In genomic region chr5:73359752-73360141, GRCm38 (mm10) we compare ENCODE assay signal across 8 mouse cellular contexts. TPM values are rescaled to one million over a fixed set of nuclear protein-coding genes. Genes with fewer than 3 reads are reported as not detected.
A peak's percentile ranks its signal among the peaks of the same experiment; 100 is the strongest.
DNase-seq lines count a peak whose midpoint lies in the region; ATAC-seq and TF ChIP-seq lines count a peak whose summit lies in the region.

No protein-coding gene starts in this region.

- DNase-seq in kidney, postnatal 0 days (ENCODE audit: low spot score) = no peak
- no peak for DNase-seq in kidney, postnatal 14 days
- DNase-seq in embryo, embryonic 11 days = peak; percentile 5
- no peak for DNase-seq in intestine, embryonic 14.5 days (ENCODE audit: low spot score)
- DNase-seq in testis, postnatal 14 days (ENCODE audit: low spot score) = no peak
- DNase-seq in kidney, postnatal 25 days = no peak

- H3K4me2 ChIP-seq in kidney, postnatal 0 days (ENCODE audit: low read length) = peak overlapping the region; percentile 23; the same call in 1 of the 2 replicates
- peak overlapping the region; percentile 33 for H3K4me2 ChIP-seq in intestine, embryonic 14.5 days (ENCODE audit: low read length)
- peak overlapping the region; percentile 39 for H3K4me2 ChIP-seq in neural tube, embryonic 13.5 days

- H3K9ac ChIP-seq in kidney, postnatal 0 days (ENCODE audit: low read depth, low read length) = no peak overlapping the region
- H3K9ac ChIP-seq in intestine, embryonic 14.5 days (ENCODE audit: low read length) = no peak overlapping the region
- no peak overlapping the region for H3K9ac ChIP-seq in neural tube, embryonic 13.5 days

- 44% methylated on average over 12 of the region's 12 CpGs for WGBS in kidney, postnatal 0 days
- WGBS in intestine, embryonic 14.5 days = 32% methylated on average over 12 of the region's 12 CpGs
- whole genome bisulfite sequencing in neural tube, embryonic 13.5 days = 37% methylated on average over 12 of the region's 12 CpGs

- no peaks in the 10 kb centered on the region for H3K36me3 ChIP-seq in kidney, postnatal 0 days (ENCODE audit: insufficient read depth, low read length)
- no peaks in the 10 kb centered on the region for H3K36me3 ChIP-seq in intestine, embryonic 14.5 days (ENCODE audit: control insufficient read depth, insufficient read depth, low read length)
- H3K36me3 ChIP-seq in neural tube, embryonic 13.5 days = no peaks in the 10 kb centered on the region

- TF ChIP-seq CTCF in kidney, postnatal 0 days (IDR thresholded peaks at IDR 0.05; ENCODE audit: low read depth) = no peak

- no peaks in the 10 kb centered on the region for H3K27me3 ChIP-seq in kidney, postnatal 0 days (ENCODE audit: insufficient read depth, low read length)
- no peaks in the 10 kb centered on the region for H3K27me3 ChIP-seq in intestine, embryonic 14.5 days (replicated peaks; ENCODE audit: control insufficient read depth, insufficient read depth, low read length)
- H3K27me3 ChIP-seq in neural tube, embryonic 13.5 days = peaks cover 7% of the 10 kb centered on the region; the same call in 1 of the 2 replicates

- no peaks in the 10 kb centered on the region for H3K4me1 ChIP-seq in kidney, postnatal 0 days (replicated peaks; ENCODE audit: insufficient read depth, low read length)
- peaks cover 13% of the 10 kb centered on the region for H3K4me1 ChIP-seq in intestine, embryonic 14.5 days (replicated peaks; ENCODE audit: control insufficient read depth, insufficient read depth, low read length)
- H3K4me1 ChIP-seq in neural tube, embryonic 13.5 days (replicated peaks) = peaks cover 15% of the 10 kb centered on the region

- H3K27ac ChIP-seq in kidney, postnatal 0 days = no peak overlapping the region
- H3K27ac ChIP-seq in intestine, embryonic 14.5 days (ENCODE audit: low read depth) = no peak overlapping the region
- no peak overlapping the region for H3K27ac ChIP-seq in neural tube, embryonic 13.5 days (replicated peaks)

- H3K9me3 ChIP-seq in kidney, postnatal 0 days (replicated peaks; ENCODE audit: low read length) = no peaks in the 10 kb centered on the region
- no peaks in the 10 kb centered on the region for H3K9me3 ChIP-seq in intestine, embryonic 14.5 days (ENCODE audit: control insufficient read depth, low read length)
- H3K9me3 ChIP-seq in neural tube, embryonic 13.5 days = no peaks in the 10 kb centered on the region

- H3K4me3 ChIP-seq in kidney, postnatal 0 days (replicated peaks; ENCODE audit: low read depth, low read length) = no peak overlapping the region
- no peak overlapping the region for H3K4me3 ChIP-seq in intestine, embryonic 14.5 days (ENCODE audit: low read depth, low read length)
- H3K4me3 ChIP-seq in neural tube, embryonic 13.5 days = no peak overlapping the region; the same call in 1 of the 2 replicates

- ATAC-seq in kidney, postnatal 0 days (replicated peaks; ENCODE audit: low FRiP score, low read depth) = no peak
- no peak for ATAC-seq in intestine, embryonic 14.5 days (replicated peaks; ENCODE audit: low FRiP score, low TSS enrichment, low read depth)
- no peak for ATAC-seq in neural tube, embryonic 13.5 days (ENCODE audit: low read depth)
- ATAC-seq in megakaryocyte progenitor cell, adult 5-6 weeks (replicated peaks; ENCODE audit: poor library complexity) = no peak

RNA-seq across cellular contexts. Expression of gene Ociad2, which starts 18.9 kb away (rescaled TPM):
- polyA plus RNA-seq in kidney, postnatal 0 days (2015; fragmentation: Nextera tagmentation; extraction: Ambion mirVana) = 27.4 and 28.1 TPM in 2 replicates
- polyA plus RNA-seq in intestine, embryonic 14.5 days (2014; fragmentation: Nextera tagmentation; extraction: Ambion mirVana) = 117 and 131 TPM in 2 replicates
- 19.1 and 21.9 TPM in 2 replicates for polyA plus RNA-seq in neural tube, embryonic 13.5 days (2015; fragmentation: Nextera tagmentation; extraction: Ambion mirVana)
- total RNA-seq in megakaryocyte progenitor cell, adult 5-6 weeks (2015) = 4.7 and 6.9 TPM in 2 replicates
- total RNA-seq in megakaryocyte progenitor cell, adult 5-6 weeks (2017) = 5.5 and 7.9 TPM in 2 replicates

RNA-seq across cellular contexts. Expression of gene Cwh43, which starts 46.1 kb away (rescaled TPM):
- polyA plus RNA-seq in kidney, postnatal 0 days (2015; fragmentation: Nextera tagmentation; extraction: Ambion mirVana) = 5.9 TPM in 2 replicates
- polyA plus RNA-seq in intestine, embryonic 14.5 days (2014; fragmentation: Nextera tagmentation; extraction: Ambion mirVana) = 0.07 and 0.09 TPM in 2 replicates
- polyA plus RNA-seq in neural tube, embryonic 13.5 days (2015; fragmentation: Nextera tagmentation; extraction: Ambion mirVana) = 0.32 and 0.33 TPM in 2 replicates
- not detected in 2 replicates for total RNA-seq in megakaryocyte progenitor cell, adult 5-6 weeks (2015)
- total RNA-seq in megakaryocyte progenitor cell, adult 5-6 weeks (2017) = not detected in 2 replicates
